Mouse (Mus musculus): ENCODE measurements around the gene Camta1. TPM values are rescaled to one million over a fixed set of nuclear protein-coding genes. Genes with fewer than 3 reads are reported as not detected.

Gene Camta1
- total RNA-seq, 2 experiments from 2014 or later, result 152 to 172 TPM

DNA sequence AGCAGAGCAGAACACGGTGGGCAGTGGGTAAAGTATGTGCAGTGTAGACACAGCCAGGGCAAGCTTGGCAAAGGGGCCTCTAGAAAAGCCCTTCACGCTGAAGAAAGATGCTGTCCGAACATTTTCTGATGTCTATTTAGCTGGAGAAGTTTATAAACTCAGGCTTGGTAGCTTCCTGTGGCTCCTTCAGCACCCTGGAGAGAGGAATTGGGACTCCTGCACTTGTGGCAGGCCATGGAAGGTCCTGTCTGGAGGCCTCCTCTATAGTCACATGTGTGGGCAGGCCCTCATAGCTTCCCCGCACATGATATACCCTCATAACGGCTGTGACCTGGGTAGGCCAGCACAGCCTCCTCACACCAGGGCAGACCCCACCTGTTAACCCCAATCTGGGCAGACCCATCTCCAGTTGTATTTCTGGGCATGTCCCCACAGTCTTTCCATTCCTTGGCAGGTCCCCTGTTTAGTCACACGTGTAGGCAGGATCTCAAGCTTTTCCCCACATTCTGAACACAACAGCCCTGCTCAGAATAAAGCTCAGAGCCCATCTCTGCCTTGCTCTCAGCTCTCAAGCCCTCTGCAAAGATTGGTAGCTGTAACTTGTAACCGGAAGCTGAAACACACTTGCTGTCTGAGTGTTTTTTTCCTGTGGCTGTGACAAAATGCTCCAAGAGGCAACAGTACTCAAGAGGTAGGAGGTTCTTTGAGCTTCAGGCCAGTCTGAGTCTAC, 616.4 kb downstream of the Camta1 start:
- DNase-seq, result no peak

- DNase-seq, result no peak
These were observed 618.2 kb downstream of the Camta1 start for GRCm38 (mm10) chr4:151243445-151243844.

DNA sequence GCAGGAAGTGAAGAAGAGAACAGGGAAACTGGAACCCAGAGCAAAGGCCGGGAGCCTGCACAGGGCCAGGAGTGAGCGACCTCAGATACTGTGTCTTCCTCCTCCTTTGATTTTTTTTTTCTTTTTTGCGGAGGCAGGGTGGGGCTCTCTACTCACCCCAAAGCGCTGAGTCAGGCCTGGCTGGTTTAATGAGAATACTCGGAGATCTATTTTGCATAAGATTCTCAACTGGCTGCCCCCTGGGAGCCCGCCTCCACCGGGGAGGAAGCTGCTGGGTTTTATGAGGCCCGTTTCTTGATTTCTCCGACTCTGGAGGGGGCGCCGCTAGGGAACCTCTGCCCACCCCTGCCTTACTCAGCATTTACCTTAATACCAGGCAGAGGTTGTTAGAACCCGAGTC, 618.9 kb downstream of the Camta1 start:
- DNase-seq, result no peak

- DNase-seq, result no peak
These were observed 621.2 kb downstream of the Camta1 start for GRCm38 (mm10) chr4:151240465-151240864.

DNA sequence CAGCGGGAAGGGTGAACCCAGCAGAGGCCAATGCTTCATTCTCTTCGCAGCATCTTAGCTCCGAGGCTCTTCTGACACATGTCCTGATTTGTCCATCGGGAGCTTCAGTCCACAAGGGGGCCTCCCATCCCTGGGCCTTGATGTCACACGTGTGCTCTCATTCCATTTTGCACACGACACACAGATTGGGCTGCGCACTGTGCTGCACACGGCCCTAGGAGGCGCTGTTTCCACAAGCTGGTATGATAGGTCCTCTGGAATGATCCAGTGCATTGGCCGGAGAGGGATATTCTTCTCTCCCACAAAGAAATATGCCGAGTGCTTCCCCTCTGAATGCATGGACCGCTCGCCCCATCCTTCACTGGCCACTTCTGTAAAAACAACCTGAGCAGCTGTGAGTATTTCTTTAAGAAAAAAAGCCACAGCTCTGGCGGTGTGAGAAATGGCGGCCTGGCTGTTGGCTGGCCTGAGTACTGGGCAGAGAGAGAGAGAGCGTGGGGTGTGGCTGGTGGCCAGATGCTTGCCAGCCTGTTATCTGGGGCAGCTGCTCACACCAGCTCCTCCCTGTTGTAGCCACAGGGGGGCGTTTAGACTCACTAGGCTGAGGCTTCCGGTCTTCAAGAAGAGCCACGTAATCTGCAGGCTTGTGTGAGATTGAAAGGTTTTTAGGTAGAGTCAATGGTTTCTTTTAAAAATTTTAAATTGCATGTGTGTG, 622.5 kb downstream of the Camta1 start:
- peak; percentile 46 for DNase-seq

DNA sequence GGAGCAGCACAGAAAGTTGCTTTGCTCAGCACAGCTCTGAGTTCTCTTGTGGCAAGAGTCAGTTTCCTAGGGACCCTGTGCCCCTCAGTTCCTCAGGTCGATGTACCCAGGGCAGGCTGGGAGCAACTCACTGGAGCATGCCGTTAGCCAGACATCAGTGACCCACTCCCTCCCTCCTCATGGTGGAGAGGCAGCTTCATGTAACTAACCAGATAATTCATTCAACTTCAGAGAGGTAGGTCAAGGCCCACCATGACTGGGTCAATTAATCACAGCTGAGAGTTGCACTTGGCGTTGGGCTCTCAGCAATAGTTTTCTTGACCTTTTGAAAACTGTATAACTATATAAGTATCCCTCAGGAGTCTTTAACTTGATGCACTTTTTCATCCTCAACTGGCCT, 624.2 kb downstream of the Camta1 start:
- DNase-seq, result no peak

DNA sequence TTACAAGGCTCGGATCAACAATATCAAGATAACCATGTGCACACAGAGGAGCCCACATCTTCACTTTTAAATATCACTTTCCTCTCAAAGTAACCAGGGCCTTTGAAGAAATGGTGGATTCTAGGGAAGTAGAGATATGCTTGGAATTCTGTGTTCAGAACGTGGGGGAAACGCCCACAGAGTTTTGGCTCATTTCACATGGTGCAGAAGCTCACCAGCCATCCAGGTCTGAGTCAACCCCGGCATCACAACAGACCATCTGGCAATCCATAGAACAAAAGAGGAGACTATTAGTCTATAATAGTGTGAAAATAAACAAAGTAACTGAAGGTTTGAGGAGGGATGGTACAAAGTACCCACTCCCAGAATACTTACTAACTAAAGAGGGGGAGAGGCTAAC, 626.7 kb downstream of the Camta1 start:
- no peak for DNase-seq

DNA sequence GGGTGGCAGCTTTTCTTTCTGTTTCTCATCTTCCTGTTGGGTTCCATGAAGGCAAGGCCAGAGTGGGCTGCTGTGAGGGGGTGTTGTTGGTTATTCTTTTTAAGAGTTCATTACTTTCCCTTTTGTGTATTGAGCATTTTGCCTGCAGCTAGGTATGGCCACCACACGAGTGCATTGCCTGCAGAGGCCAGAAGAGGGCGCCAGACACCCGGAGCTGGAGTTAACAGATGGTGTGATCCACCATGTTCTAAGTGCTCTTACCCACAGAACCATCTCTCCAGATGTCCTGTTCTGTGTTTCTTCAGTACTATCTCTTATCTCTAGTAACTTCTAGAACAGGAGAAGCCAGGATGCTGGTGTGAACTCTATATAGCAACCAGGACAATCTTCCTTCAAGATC, 629.6 kb downstream of the Camta1 start:
- DNase-seq, result no peak

- no peak for DNase-seq
These were observed 632.6 kb downstream of the Camta1 start for GRCm38 (mm10) chr4:151229073-151229472.

- DNase-seq, result no peak
These were observed 635.2 kb downstream of the Camta1 start for GRCm38 (mm10) chr4:151226496-151226895.

GRCm38 (mm10) chr4:151224017-151224416, 637.7 kb downstream of the Camta1 start:
- no peak for DNase-seq

GRCm38 (mm10) chr4:151223263-151223996, 638.2 kb downstream of the Camta1 start:
- DNase-seq, result no peak

GRCm38 (mm10) chr4:151222635-151223034, 639.0 kb downstream of the Camta1 start:
- no peak for DNase-seq

GRCm38 (mm10) chr4:151216553-151217292, 645.0 kb downstream of the Camta1 start:
- no peak for DNase-seq

DNA sequence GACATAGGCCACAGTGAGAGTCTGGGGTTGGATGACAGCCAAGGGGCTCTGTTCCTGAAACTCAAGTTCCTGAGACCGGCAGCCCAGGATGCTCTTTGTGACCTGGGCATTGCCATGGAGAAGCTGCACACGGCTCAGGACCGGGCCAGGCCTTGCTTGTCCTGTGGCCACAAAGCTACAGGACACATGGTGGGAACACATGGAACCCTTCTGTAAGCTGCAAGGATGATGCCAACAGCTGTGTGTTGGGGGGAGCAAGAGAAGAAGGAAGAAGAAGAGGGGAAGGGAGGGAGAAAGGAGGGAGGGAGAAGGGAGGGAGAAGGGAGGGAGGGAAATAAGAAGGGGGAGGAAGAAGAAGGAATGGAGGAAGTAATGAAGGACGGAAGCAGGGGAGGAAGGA, 645.8 kb downstream of the Camta1 start:
- no peak for DNase-seq

DNA sequence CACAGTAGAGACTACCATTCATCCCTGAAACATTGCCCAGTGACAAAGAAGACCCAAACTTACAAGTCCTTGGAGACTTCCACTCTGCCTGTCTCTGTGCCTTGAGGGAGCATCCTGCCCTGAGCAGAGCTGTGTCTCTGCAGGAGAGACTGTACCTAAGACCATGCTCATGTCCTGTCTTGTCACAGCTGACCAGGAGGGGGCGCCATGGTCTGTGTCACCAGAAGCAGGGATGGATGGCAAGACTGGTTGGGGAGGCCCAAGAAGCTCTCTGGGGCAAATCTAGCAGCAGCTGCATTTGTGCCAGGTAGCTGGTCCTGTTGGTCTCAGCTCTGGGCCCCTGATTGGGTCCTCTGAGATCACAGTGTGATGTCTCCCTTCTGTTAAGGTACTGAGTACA, 646.5 kb downstream of the Camta1 start:
- peak; percentile 16 for DNase-seq

- DNase-seq, result no peak
These were observed 648.2 kb downstream of the Camta1 start for GRCm38 (mm10) chr4:151213475-151213874.

DNA sequence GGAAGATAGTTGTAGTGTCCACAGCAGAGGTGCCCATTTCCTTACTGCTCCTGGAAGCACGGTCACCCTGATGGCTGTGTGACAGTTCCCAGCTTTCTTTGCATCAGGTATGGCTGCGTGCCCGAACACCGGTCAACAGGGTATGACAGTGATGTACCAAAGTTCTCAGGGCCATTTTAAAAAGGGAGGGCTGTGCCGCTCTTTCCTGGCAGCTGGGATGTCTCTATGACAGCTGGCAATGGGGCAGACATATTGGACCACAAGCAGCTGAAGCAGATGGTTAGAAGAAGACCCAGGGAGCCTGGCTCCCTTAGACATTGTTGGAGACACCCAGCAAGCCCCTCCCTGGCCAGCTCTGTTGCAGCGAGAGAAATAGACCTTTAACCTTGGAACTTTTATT, 649.7 kb downstream of the Camta1 start:
- no peak for DNase-seq

DNA sequence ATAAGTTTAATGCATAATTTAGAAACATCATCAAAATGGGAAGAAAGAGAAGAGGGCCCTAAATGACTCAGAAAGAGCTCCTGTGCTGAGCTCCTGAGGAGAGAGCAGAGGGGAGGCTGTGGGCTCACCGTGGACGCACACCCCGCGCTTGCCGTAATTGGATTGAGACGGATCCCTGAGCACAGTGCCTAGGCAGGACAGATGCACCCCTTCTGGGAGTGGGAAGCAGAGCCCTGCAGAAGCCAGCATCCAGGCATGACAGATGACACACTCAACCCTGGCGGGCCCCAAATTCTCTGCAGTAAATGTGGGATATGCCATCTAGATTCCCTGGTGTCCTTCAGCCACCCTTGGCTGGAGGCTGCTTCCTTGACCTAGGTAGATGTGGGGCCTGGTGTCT, 654.1 kb downstream of the Camta1 start:
- no peak for DNase-seq

- no peak for DNase-seq
These were observed 658.8 kb downstream of the Camta1 start for GRCm38 (mm10) chr4:151202891-151203290.

DNA sequence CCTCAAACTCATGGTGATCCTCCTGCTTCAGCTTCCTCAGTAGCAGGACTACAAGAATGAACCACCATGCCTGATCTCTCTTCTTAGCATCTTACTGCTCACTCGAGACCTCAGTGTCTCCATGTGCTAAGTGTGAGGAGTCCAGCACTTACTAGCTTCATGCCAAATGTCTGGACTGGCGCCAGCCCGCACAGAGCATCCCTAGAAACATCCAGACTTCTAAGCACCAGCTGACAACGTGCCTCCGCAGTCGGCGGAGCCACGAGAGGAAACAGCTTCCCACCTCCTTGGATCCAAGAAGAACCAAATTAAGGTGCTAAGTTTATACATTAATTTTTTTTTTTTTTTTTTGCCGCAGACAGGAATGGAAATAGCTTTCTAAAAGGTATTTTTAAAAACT, 661.4 kb downstream of the Camta1 start:
- no peak for DNase-seq

GRCm38 (mm10) chr4:151195126-151195525, 666.5 kb downstream of the Camta1 start:
- peak; percentile 16 for DNase-seq

DNA sequence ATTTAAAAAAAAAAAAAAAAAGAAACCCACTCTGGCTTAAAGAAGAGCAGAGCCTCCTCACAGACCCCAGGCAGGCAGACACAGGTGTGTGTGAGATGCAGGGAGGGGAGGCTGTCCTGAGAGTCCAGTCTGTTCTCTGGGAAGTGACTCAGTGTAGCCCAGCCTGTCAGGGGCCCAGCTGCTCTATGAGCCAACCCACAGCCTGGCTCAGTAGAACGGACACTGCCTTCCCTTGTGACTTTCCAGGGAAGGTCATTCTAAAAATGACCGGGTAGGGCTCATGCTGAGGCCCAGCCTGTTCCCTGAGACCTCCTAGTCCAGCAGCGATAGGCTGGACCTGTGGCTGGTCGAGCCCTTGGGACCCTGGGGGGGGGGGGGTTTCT, 667.0 kb downstream of the Camta1 start:
- DNase-seq, result peak; percentile 33
